Mouse (Mus musculus) liver, embryonic 14.5 days (tissue): ENCODE measurements around the gene H2bfm. TPM values are rescaled to one million over a fixed set of nuclear protein-coding genes. Genes with fewer than 3 reads are reported as not detected.
"Not testable (repeated sequence)": the region's sequence is repeated elsewhere in the genome, so short reads cannot be mapped to it uniquely, and the experiment has no call there.

ENCODE experiments used
- ATAC-seq: fragments of 200-750 bp; cut with Nextera tagmentation; 2 replicates; pipeline ENCODE4 v1.8.0; 2017; ENCODE audit warnings: moderate number of reproducible peaks, mild to moderate bottlenecking, moderate library complexity; ENCODE audit not compliant: insufficient read depth
- DNase-seq, 3 experiments: peaks; one replicate each; pipeline ENCODE4 v3.0.0-alpha.2; 2012 to 2013; ENCODE audit warnings: low read depth in 3 of 3, low spot score in 3 of 3
- H3K27ac ChIP-seq: fragments of 300-500 bp; sonication (generic); 2 replicates; pipeline ENCODE4 v1.5.1; 2014; ENCODE audit warnings: moderate library complexity, mild to moderate bottlenecking, control low read depth, inconsistent platforms
- H3K27me3 ChIP-seq: fragments of 300-500 bp; sonication (generic); 2 replicates; pipeline ENCODE4 v1.6.1; 2014; ENCODE audit warnings: mild to moderate bottlenecking, low read length, moderate library complexity; ENCODE audit not compliant: control insufficient read depth, insufficient read depth
- H3K36me3 ChIP-seq: fragments of 300-500 bp; sonication (generic); replicated peaks from 2 replicates; pipeline ENCODE4 v1.6.1; 2014; ENCODE audit warnings: low read depth; ENCODE audit not compliant: control insufficient read depth, insufficient read depth
- H3K4me1 ChIP-seq, 2 experiments: fragments of 200-500 bp in 1 of 2; fragments of 300-500 bp in 1 of 2; sonication (generic) in 1 of 2; replicated peaks; 2 replicates each; pipeline ENCODE4 v1.6.1; 2012 to 2014; ENCODE audit warnings: antibody characterized with exemption in 1 of 2, inconsistent platforms in 1 of 2, low read length in 1 of 2; ENCODE audit not compliant: control insufficient read depth in 2 of 2, insufficient read depth in 2 of 2
- H3K4me2 ChIP-seq: fragments of 300-500 bp; sonication (generic); 2 replicates; pipeline ENCODE4 v1.6.1; 2014; ENCODE audit warnings: low read depth, mild to moderate bottlenecking, control low read depth, moderate library complexity
- H3K4me3 ChIP-seq, 2 experiments: fragments of 200-500 bp in 1 of 2; fragments of 300-500 bp in 1 of 2; sonication (generic) in 1 of 2; 2 replicates each; pipeline ENCODE4 v1.5.1; 2012 to 2014; ENCODE audit warnings: low read depth in 2 of 2, low read length in 2 of 2, mild to moderate bottlenecking in 2 of 2, control low read depth in 1 of 2, inconsistent platforms in 1 of 2, moderate library complexity in 1 of 2; ENCODE audit not compliant: insufficient read depth in 1 of 2
- H3K9ac ChIP-seq: fragments of 300-500 bp; sonication (generic); replicated peaks from 2 replicates; pipeline ENCODE4 v1.6.1; 2014; ENCODE audit warnings: mild to moderate bottlenecking, control low read depth, moderate library complexity
- H3K9me3 ChIP-seq: fragments of 300-500 bp; sonication (generic); 2 replicates; pipeline ENCODE4 v1.6.1; 2016; ENCODE audit warnings: low read length, mixed read lengths; ENCODE audit not compliant: control insufficient read depth
- CTCF ChIP-seq: IDR thresholded peaks from 2 replicates; pipeline ENCODE4 v1.5.1; 2016; ENCODE audit warnings: antibody characterized with exemption, low read depth, control low read depth
- EP300 ChIP-seq: IDR thresholded peaks from 2 replicates; pipeline ENCODE4 v1.6.1; 2016; ENCODE audit warnings: antibody characterized with exemption, low read depth
- WGBS: fragments of 180-500 bp; shearing (Covaris S2); extraction: QIAGEN DNeasy Blood & Tissue Kit; methylation state at CpG from one replicate; pipeline ENCODE4 v1.1.7; 2014; ENCODE audit not compliant: insufficient replicate concordance; 5-methylcytosine and 5-hydroxymethylcytosine counted together
- polyA plus RNA-seq, 2 experiments: library from polyadenylated mRNA; depleted of rRNA in 1 of 2; stranded (reverse) in 1 of 2; unstranded in 1 of 2; fragments of >200 nt; fragmentation: Nextera tagmentation in 1 of 2; extraction: Ambion mirVana in 1 of 2; gene quantifications; 2 replicates each; pipeline versions ENCODE4 v1.2.1 to v1.2.3; 2012 to 2014

Gene H2bfm
- polyA plus RNA-seq, 2 experiments, result not detected

DNA sequence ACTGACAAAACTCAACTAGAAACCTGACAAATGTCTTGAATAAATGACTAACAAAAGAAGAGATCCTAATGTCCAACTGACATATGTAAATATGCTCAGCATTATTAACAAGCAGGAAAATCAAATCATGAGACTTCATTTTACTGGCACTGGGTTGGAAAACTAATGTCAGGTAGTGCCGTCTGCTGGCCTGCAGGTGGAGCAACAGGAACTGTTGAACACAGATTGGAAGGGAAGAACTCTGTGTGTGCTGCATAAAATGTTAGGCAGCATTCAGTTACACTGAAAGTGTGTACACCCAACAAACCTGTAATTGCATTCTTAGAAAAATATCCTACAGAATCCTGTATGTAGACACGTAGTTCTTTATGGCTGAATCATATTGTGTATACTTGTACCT lies 32.6 kb downstream of the H2bfm start:
- 21% methylated on average over 2 of the region's 2 CpGs for WGBS

DNA sequence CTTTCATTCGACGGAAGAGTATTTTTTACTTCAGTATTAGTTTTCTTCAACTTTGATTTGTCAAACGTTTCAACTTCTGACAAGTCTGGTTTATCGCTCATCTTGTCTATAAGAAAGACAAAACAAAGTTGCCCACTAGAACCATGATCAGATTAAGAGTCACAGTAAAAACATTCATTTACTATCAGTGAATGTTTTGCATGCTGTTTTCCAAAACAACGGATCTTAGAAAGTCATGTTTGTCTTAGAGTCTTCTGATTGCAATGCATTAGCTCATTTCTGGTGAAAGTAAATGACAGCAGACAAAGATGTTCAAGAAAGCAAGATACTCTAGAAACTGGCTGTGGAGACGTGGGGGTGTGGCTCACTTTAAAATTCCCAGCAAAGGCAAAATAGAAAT lies 48.3 kb downstream of the H2bfm start, which contains the start of gene Tmsb15b2:
TSS of gene Tmsb15b2 (minus strand) at position 101 of the 400 bp plus-strand sequence.
- H3K27ac ChIP-seq, DNase-seq, H3K4me1 ChIP-seq, ATAC-seq, H3K27me3 ChIP-seq, H3K9ac ChIP-seq, H3K36me3 ChIP-seq, H3K9me3 ChIP-seq: not testable (repeated sequence)
- Histone ChIP-seq H3K4me3 (peak within 1 kb of the TSS in 1 of 2 experiments; percentile 25; a peak in 1 of 4 replicates), H3K4me2 (peak within 1 kb of the TSS; percentile 16)
- 70% methylated on average over 6 of the region's 6 CpGs for WGBS

More for the DNA sequence above, 32.6 kb downstream of the H2bfm start:
- Histone ChIP-seq H3K4me3 (no peak overlapping the region), H3K9me3 (no peaks in the 10 kb centered on the region), H3K4me2 (no peak overlapping the region), H3K9ac (no peak overlapping the region), H3K27ac (no peak overlapping the region), H3K4me1 (no peaks in the 10 kb centered on the region), H3K36me3 (no peaks in the 10 kb centered on the region), H3K27me3 (no peaks in the 10 kb centered on the region)
- DNase-seq (no peak), ATAC-seq (no peak)
- TF ChIP-seq EP300 (no peak), CTCF (peak; percentile 26; the same call in 1 of the 2 replicates)

DNA sequence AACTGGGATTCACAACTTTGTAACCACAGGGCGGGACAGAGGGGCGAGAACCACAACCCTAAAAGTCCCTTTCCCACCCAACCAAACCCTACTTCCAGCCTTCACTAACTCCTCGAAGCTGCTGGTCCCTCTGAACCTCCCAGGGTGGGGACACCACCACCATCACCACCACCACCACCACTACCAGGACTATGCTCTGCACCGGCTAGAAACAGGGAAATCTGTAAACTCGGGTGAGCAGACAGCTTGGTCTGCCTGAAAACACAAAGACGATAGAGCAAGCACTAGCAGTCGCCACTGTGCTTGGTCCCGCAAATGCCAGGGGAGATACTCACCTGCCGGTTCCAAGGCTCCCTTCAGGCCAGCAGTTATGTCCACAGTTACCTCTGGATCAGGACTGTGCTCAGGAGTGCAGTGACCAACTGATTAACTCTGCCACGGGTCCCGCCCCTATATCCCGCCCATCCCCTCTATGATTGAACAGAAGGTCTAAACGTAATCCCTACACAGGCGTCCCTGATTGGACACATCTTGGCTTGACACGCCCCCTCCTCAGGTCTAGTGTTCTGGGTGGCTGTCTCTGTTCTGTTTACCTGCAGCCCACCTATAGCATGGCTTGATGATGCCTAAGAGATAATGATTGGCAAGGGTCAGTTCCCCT lies 49.4 kb downstream of the H2bfm start, which contains the start of the genes Tmsb15l and Tmsb15b1:
TSS of gene Tmsb15l (minus strand) at position 446 of the 661 bp plus-strand sequence.
TSS of gene Tmsb15b1 (minus strand) at position 451 of the 661 bp plus-strand sequence.
- Histone ChIP-seq H3K27me3 (no peaks in the 10 kb centered on the region), H3K4me2 (peak within 1 kb of the TSS; percentile 24), H3K9ac (no peak within 1 kb of the TSS), H3K4me3 (peak within 1 kb of the TSS; percentile 25 to 34), H3K27ac (no peak within 1 kb of the TSS), H3K4me1 (no peaks in the 10 kb centered on the region), H3K36me3 (no peaks in the 10 kb centered on the region), H3K9me3 (no peaks in the 10 kb centered on the region)
- TF ChIP-seq CTCF (no peak), EP300 (no peak)
- WGBS, result 13% methylated on average over 15 of the region's 15 CpGs
- peak; percentile 24 to 39 (median 28) for DNase-seq
- peak; percentile 97 for ATAC-seq

Other genes with a start within 250 kb of the H2bfm start
- 0.21 and 0.37 TPM in 2 replicates for gene Tceal1, start 219.3 kb upstream of the H2bfm start, polyA plus RNA-seq (2012; rRNA removed)
- gene Tceal1, start 219.3 kb upstream of the H2bfm start, polyA plus RNA-seq (2014; fragmentation: Nextera tagmentation; extraction: Ambion mirVana), result 0.83 and 0.96 TPM in 2 replicates
- 73.8 and 111 TPM in 2 replicates for gene Morf4l2, start 183.6 kb upstream of the H2bfm start, polyA plus RNA-seq (2012; rRNA removed)
- gene Morf4l2, start 183.6 kb upstream of the H2bfm start, polyA plus RNA-seq (2014; fragmentation: Nextera tagmentation; extraction: Ambion mirVana), result 191 and 193 TPM in 2 replicates
- gene Glra4, start 147.2 kb upstream of the H2bfm start, polyA plus RNA-seq (2012; rRNA removed), result not detected in 2 replicates
- gene Glra4, start 147.2 kb upstream of the H2bfm start, polyA plus RNA-seq (2014; fragmentation: Nextera tagmentation; extraction: Ambion mirVana), result not detected in 2 replicates
- 0.73 and 0.80 TPM in 2 replicates for gene Plp1, start 104.7 kb upstream of the H2bfm start, polyA plus RNA-seq (2012; rRNA removed)
- gene Plp1, start 104.7 kb upstream of the H2bfm start, polyA plus RNA-seq (2014; fragmentation: Nextera tagmentation; extraction: Ambion mirVana), result 0.17 and 0.19 TPM in 2 replicates
- gene Rab9b, start 58.6 kb upstream of the H2bfm start, polyA plus RNA-seq (2012; rRNA removed), result 0.01 TPM in 1 of 2 replicates, not detected in the other
- gene Rab9b, start 58.6 kb upstream of the H2bfm start, polyA plus RNA-seq (2014; fragmentation: Nextera tagmentation; extraction: Ambion mirVana), result not detected in 2 replicates
- 1.4 and 4.1 TPM in 2 replicates for gene Tmsb15b2, start 48.2 kb downstream of the H2bfm start, polyA plus RNA-seq (2012; rRNA removed)
- gene Tmsb15b2, start 48.2 kb downstream of the H2bfm start, polyA plus RNA-seq (2014; fragmentation: Nextera tagmentation; extraction: Ambion mirVana), result 7.0 and 9.8 TPM in 2 replicates
- 0.61 and 0.67 TPM in 2 replicates for gene Tmsb15l, start 49.5 kb downstream of the H2bfm start, polyA plus RNA-seq (2012; rRNA removed)
- 0.46 and 0.67 TPM in 2 replicates for gene Tmsb15l, start 49.5 kb downstream of the H2bfm start, polyA plus RNA-seq (2014; fragmentation: Nextera tagmentation; extraction: Ambion mirVana)
- 0.56 and 1.7 TPM in 2 replicates for gene Tmsb15b1, start 49.5 kb downstream of the H2bfm start, polyA plus RNA-seq (2012; rRNA removed)
- 2.8 and 5.2 TPM in 2 replicates for gene Tmsb15b1, start 49.5 kb downstream of the H2bfm start, polyA plus RNA-seq (2014; fragmentation: Nextera tagmentation; extraction: Ambion mirVana)
- 0.04 and 0.13 TPM in 2 replicates for gene Zcchc18, start 65.8 kb downstream of the H2bfm start, polyA plus RNA-seq (2012; rRNA removed)
- 0.13 and 0.14 TPM in 2 replicates for gene Zcchc18, start 65.8 kb downstream of the H2bfm start, polyA plus RNA-seq (2014; fragmentation: Nextera tagmentation; extraction: Ambion mirVana)
- 1.3 and 1.4 TPM in 2 replicates for gene Slc25a53, start 111.0 kb downstream of the H2bfm start, polyA plus RNA-seq (2012; rRNA removed)
- 2.1 and 2.6 TPM in 2 replicates for gene Slc25a53, start 111.0 kb downstream of the H2bfm start, polyA plus RNA-seq (2014; fragmentation: Nextera tagmentation; extraction: Ambion mirVana)
- gene Fam199x, start 122.3 kb downstream of the H2bfm start, polyA plus RNA-seq (2012; rRNA removed), result 0.28 and 0.46 TPM in 2 replicates
- gene Fam199x, start 122.3 kb downstream of the H2bfm start, polyA plus RNA-seq (2014; fragmentation: Nextera tagmentation; extraction: Ambion mirVana), result 0.76 and 0.99 TPM in 2 replicates
- not detected in 2 replicates for gene Esx1, start 194.8 kb downstream of the H2bfm start, polyA plus RNA-seq (2012; rRNA removed)
- gene Esx1, start 194.8 kb downstream of the H2bfm start, polyA plus RNA-seq (2014; fragmentation: Nextera tagmentation; extraction: Ambion mirVana), result not detected in 2 replicates